Mouse (Mus musculus): ENCODE results near the gene Scgb3a1. TPM values are rescaled to one million over a fixed set of nuclear protein-coding genes. Genes with fewer than 3 reads are reported as not detected.

Gene Scgb3a1
- polyA plus RNA-seq, 1 experiment from 2014 or later = not detected

- 55% methylated on average over 15 of the region's 15 CpGs for WGBS
- no peak overlapping the region for H3K27ac ChIP-seq
- ATAC-seq (ENCODE audit: low FRiP score, low read depth) = no peak
Measured at GRCm38 (mm10) chr11:49662292-49662780, 1.1 kb upstream of the Scgb3a1 start.

GRCm38 (mm10) chr11:49664262-49665140, 1.1 kb downstream of the Scgb3a1 start:
- Histone ChIP-seq H3K4me1 (no peaks in the 10 kb centered on the region), H3K4me3 (no peak overlapping the region), H3K27ac (no peak overlapping the region), H3K9ac (no peak overlapping the region), H3K9me3 (no peaks in the 10 kb centered on the region), H3K4me2 (replicated peaks) (no peak overlapping the region), H3K27me3 (no peaks in the 10 kb centered on the region), H3K36me3 (peaks cover 12% of the 10 kb centered on the region)
- no peak for ATAC-seq (ENCODE audit: low FRiP score, low read depth)
- WGBS = 77% methylated on average over 12 of the region's 12 CpGs

More at GRCm38 (mm10) chr11:49662292-49662780, 1.1 kb upstream of the Scgb3a1 start:
- Histone ChIP-seq H3K9me3 (no peaks in the 10 kb centered on the region), H3K36me3 (no peaks in the 10 kb centered on the region), H3K4me2 (replicated peaks) (no peak overlapping the region), H3K27me3 (no peaks in the 10 kb centered on the region), H3K4me1 (no peaks in the 10 kb centered on the region), H3K9ac (no peak overlapping the region), H3K4me3 (no peak overlapping the region)

GRCm38 (mm10) chr11:49665462-49665861, 2.1 kb downstream of the Scgb3a1 start:
- H3K4me1 ChIP-seq = no peaks in the 10 kb centered on the region
- H3K36me3 ChIP-seq = peaks cover 21% of the 10 kb centered on the region
- H3K9ac ChIP-seq = no peak overlapping the region
- H3K27me3 ChIP-seq = no peaks in the 10 kb centered on the region
- no peaks in the 10 kb centered on the region for H3K9me3 ChIP-seq
- no peak overlapping the region for H3K4me2 ChIP-seq (replicated peaks)
- 79% methylated on average over 4 of the region's 4 CpGs for WGBS
- H3K4me3 ChIP-seq = no peak overlapping the region
- ATAC-seq (ENCODE audit: low FRiP score, low read depth) = 0 out of 2 replicates have a peak, but pooled peaks have one; percentile 36
- H3K27ac ChIP-seq = no peak overlapping the region

DNA sequence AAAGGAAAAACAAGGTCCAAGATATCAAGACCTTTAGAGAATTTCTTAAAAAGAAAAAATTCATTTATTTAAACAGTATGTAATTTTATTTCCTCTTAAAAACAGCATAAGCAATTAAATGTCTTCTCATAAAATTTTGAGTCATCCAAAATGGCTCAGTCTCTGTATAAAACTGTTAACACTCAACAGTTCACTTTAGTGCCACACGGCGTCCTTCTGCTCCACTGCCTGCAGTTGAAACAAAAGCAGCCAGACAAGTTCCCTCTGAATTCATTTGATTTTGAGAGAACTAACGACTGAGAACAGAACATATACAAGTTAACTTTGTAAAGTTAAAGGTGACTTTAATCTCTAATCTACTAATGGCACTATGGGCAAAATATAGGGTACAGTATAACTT, 10.0 kb downstream of the Scgb3a1 start:
- Histone ChIP-seq H3K36me3 (peaks cover 68% of the 10 kb centered on the region), H3K4me2 (replicated peaks) (no peak overlapping the region), H3K27ac (no peak overlapping the region), H3K4me3 (no peak overlapping the region), H3K9ac (no peak overlapping the region), H3K27me3 (no peaks in the 10 kb centered on the region), H3K9me3 (no peaks in the 10 kb centered on the region), H3K4me1 (no peaks in the 10 kb centered on the region)
- WGBS = 79% methylated on average over 3 of the region's 3 CpGs
- no peak for ATAC-seq (ENCODE audit: low FRiP score, low read depth)

GRCm38 (mm10) chr11:49684237-49684973, 21.0 kb downstream of the Scgb3a1 start:
- ATAC-seq (ENCODE audit: low FRiP score, low read depth) = no peak
- H3K36me3 ChIP-seq = peaks cover 73% of the 10 kb centered on the region
- H3K4me3 ChIP-seq = no peak overlapping the region
- H3K27ac ChIP-seq = no peak overlapping the region
- no peaks in the 10 kb centered on the region for H3K27me3 ChIP-seq
- H3K9me3 ChIP-seq = no peaks in the 10 kb centered on the region
- no peak overlapping the region for H3K4me2 ChIP-seq (replicated peaks)
- H3K4me1 ChIP-seq = no peaks in the 10 kb centered on the region
- no peak overlapping the region for H3K9ac ChIP-seq
- WGBS = 95% methylated on average over 12 of the region's 12 CpGs

DNA sequence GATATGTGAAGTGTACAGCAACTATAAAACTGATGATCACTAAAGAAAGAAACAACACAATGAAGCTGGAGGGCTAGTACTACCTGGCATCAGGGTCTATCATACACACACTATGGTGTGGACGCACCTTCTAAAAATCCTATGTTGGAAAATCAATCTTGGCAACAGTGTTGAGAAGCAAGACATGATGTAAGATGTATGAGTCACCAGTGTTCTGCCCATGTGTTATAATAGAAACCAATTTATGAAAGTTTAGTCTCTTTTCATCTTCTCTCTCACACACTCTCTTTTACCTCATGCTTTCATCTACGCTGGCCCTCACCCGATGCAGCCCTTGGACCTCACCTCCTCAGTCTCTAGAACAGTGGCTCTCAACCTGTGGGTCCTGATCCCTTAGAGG, 31.6 kb downstream of the Scgb3a1 start:
- no peak overlapping the region for H3K9ac ChIP-seq
- H3K36me3 ChIP-seq = peaks cover 53% of the 10 kb centered on the region
- peaks cover 3% of the 10 kb centered on the region; the same call in 1 of the 2 replicates for H3K9me3 ChIP-seq
- WGBS = 93% methylated on average over 3 of the region's 3 CpGs
- ATAC-seq (ENCODE audit: low FRiP score, low read depth) = no peak
- H3K27me3 ChIP-seq = no peaks in the 10 kb centered on the region
- H3K4me1 ChIP-seq = 0 out of 2 replicates have a peak, but pooled peaks cover 2% of the 10 kb centered on the region
- no peak overlapping the region for H3K4me2 ChIP-seq (replicated peaks)
- no peak overlapping the region for H3K4me3 ChIP-seq
- no peak overlapping the region for H3K27ac ChIP-seq

- no peak overlapping the region for H3K27ac ChIP-seq
- 97% methylated on average over 2 of the region's 2 CpGs for WGBS
- H3K9ac ChIP-seq = no peak overlapping the region
- H3K4me2 ChIP-seq (replicated peaks) = no peak overlapping the region
- H3K4me1 ChIP-seq = 0 out of 2 replicates have a peak, but pooled peaks cover 2% of the 10 kb centered on the region
- H3K9me3 ChIP-seq = peaks cover 3% of the 10 kb centered on the region; the same call in 1 of the 2 replicates
- ATAC-seq (ENCODE audit: low FRiP score, low read depth) = no peak
- H3K36me3 ChIP-seq = peaks cover 48% of the 10 kb centered on the region
- no peaks in the 10 kb centered on the region for H3K27me3 ChIP-seq
- H3K4me3 ChIP-seq = no peak overlapping the region
Measured at GRCm38 (mm10) chr11:49695695-49696094, 32.3 kb downstream of the Scgb3a1 start.

GRCm38 (mm10) chr11:49696472-49696871, 33.1 kb downstream of the Scgb3a1 start:
- Histone ChIP-seq H3K9me3 (peaks cover 3% of the 10 kb centered on the region; the same call in 1 of the 2 replicates), H3K36me3 (peaks cover 51% of the 10 kb centered on the region), H3K27me3 (no peaks in the 10 kb centered on the region), H3K4me1 (0 out of 2 replicates have a peak, but pooled peaks cover 2% of the 10 kb centered on the region), H3K27ac (no peak overlapping the region), H3K4me3 (no peak overlapping the region), H3K4me2 (replicated peaks) (no peak overlapping the region), H3K9ac (no peak overlapping the region)
- WGBS = 95% methylated on average over 2 of the region's 2 CpGs
- ATAC-seq (ENCODE audit: low FRiP score, low read depth) = no peak

DNA sequence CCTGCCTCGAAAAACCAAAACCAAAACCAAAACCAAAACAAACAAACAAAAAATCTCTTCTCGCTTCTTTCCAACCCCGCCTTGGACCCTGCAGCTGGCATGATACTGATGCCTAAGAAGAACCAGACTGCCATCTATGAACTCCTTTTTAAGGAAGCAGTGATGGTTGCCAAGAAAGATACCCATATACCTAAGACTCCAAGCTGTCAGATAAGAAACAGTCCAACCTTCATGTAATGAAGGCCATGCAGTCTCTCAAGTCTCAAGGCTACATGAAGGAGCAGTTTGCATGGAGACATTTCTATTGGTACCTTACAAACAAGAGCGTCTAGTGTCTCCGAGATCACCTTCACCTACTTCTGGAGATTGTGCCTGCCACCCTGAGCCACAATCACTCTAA, 34.4 kb downstream of the Scgb3a1 start:
- Histone ChIP-seq H3K36me3 (peaks cover 52% of the 10 kb centered on the region), H3K4me2 (replicated peaks) (no peak overlapping the region), H3K27me3 (no peaks in the 10 kb centered on the region), H3K27ac (no peak overlapping the region), H3K4me1 (0 out of 2 replicates have a peak, but pooled peaks cover 2% of the 10 kb centered on the region), H3K9ac (no peak overlapping the region), H3K4me3 (no peak overlapping the region), H3K9me3 (no peaks in the 10 kb centered on the region)
- WGBS = 97% methylated on average over 5 of the region's 5 CpGs
- no peak for ATAC-seq (ENCODE audit: low FRiP score, low read depth)

- no peak overlapping the region for H3K4me3 ChIP-seq
- H3K4me1 ChIP-seq = 0 out of 2 replicates have a peak, but pooled peaks cover 2% of the 10 kb centered on the region
- H3K4me2 ChIP-seq (replicated peaks) = no peak overlapping the region
- H3K9ac ChIP-seq = no peak overlapping the region
- no peak for ATAC-seq (ENCODE audit: low FRiP score, low read depth)
- H3K9me3 ChIP-seq = no peaks in the 10 kb centered on the region
- H3K27ac ChIP-seq = no peak overlapping the region
- H3K36me3 ChIP-seq = peaks cover 54% of the 10 kb centered on the region
- H3K27me3 ChIP-seq = no peaks in the 10 kb centered on the region
- 97% methylated on average over 1 of the region's 1 CpGs for WGBS
Measured at GRCm38 (mm10) chr11:49699079-49699478, 35.7 kb downstream of the Scgb3a1 start.

DNA sequence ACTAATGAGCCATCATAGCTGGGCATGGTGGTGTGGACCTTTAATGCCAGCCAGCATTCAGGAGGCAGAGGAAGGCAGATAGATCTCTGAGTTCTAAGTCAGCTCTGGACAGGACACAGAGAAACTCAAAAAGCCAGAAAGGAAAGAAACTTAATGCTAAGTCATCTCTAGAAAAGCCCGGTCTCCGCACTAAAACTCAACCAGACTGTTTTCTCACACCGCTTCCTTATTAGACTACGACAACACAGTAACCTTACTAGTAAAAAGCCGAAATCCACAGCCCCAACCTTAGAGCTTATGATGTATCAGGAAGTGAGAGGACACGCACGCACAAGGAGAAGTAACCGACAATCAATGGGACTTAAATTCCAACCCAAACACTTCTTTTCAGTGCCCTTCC, 38.6 kb downstream of the Scgb3a1 start:
- no peak overlapping the region for H3K4me3 ChIP-seq
- peaks cover 67% of the 10 kb centered on the region for H3K36me3 ChIP-seq
- H3K4me2 ChIP-seq (replicated peaks) = no peak overlapping the region
- H3K27ac ChIP-seq = no peak overlapping the region
- H3K9me3 ChIP-seq = no peaks in the 10 kb centered on the region
- no peak for ATAC-seq (ENCODE audit: low FRiP score, low read depth)
- 98% methylated on average over 8 of the region's 8 CpGs for whole genome bisulfite sequencing
- no peaks in the 10 kb centered on the region for H3K4me1 ChIP-seq
- no peaks in the 10 kb centered on the region for H3K27me3 ChIP-seq
- H3K9ac ChIP-seq = no peak overlapping the region

DNA sequence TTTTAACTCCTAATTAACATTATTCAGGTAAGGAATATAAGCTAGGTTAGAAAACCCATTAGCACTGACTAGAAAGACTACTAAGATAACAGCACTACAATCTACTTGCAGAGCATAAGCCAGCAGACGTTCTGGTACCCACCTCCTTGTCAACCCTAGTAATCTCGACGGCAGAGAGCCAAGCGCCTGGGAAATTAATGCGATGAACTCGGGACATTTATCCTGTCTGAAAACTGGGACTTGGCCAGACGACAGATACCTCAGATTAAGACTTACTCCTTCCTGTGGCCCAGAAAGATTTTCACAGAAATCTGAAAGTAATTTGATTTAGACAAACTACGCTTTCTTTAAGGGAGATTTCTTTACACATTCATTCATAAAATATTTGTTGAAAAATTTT, 41.4 kb downstream of the Scgb3a1 start:
- peaks cover 64% of the 10 kb centered on the region for H3K36me3 ChIP-seq
- no peaks in the 10 kb centered on the region for H3K27me3 ChIP-seq

More for the DNA sequence above, 41.4 kb downstream of the Scgb3a1 start:
- ATAC-seq (ENCODE audit: low FRiP score, low read depth) = no peak
- H3K4me2 ChIP-seq (replicated peaks) = no peak overlapping the region
- WGBS = 84% methylated on average over 8 of the region's 8 CpGs
- H3K9ac ChIP-seq = no peak overlapping the region
- H3K27ac ChIP-seq = no peak overlapping the region
- H3K9me3 ChIP-seq = no peaks in the 10 kb centered on the region
- peaks cover 13% of the 10 kb centered on the region for H3K4me1 ChIP-seq
- no peak overlapping the region for H3K4me3 ChIP-seq

Measured in limb, embryonic 13.5 days (tissue).